Mouse (Mus musculus) cortical plate, adult 2 months (tissue): ENCODE measurements at regions not wholly inside any gene's neighbourhood (a gene's known extent, or its start where the extent isn't known, plus 50 kb on each side); places are given as distances from the start of the nearest gene placed in this dataset.

ENCODE experiments used
- CTCF ChIP-seq: fragments of 200-500 bp; IDR thresholded peaks from 2 replicates; pipeline ENCODE4 v1.5.1; 2011; ENCODE audit warnings: mild to moderate bottlenecking, control low read depth, low read length; ENCODE audit not compliant: insufficient read depth; ENCODE audit errors: extremely low read depth
- POLR2A ChIP-seq: fragments of 200-500 bp; IDR thresholded peaks from 2 replicates; pipeline ENCODE4 v1.6.1; 2011; ENCODE audit warnings: mild to moderate bottlenecking, low read length, control low read depth; ENCODE audit not compliant: insufficient read depth; ENCODE audit errors: extremely low read depth

DNA sequence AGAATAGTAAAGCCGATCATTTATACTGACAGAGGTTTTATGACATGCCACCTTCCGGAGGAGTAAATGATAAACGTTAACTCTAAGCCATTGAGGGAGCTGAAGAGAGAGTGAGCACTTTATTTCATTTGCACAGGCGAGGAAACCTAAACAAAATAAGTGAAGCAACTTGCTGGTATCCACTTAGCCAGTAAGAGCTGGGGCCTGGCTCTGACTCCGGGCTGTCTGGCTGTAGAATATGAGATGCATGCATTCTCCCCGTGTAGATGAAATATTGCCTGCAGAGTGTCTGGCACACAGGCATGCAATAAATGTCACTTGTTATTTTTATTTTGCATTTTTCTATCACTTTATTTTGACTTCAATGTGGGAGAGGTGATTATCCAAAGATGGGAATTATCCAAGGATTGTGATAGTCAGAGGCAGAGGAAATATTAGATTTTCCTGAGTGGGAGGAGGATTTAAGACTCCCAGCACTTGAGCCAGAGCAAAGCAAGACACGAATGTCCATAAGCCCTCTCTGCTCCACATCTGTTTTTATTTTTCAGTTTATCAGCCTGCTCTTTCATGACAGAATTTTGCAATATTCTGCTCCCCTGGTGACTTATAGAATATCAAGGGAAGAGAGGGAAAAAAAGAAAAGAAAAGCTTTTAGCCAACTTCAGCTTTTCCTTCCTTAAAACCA lies 681.4 kb downstream of the Kcnj2 start:
- no peak for TF ChIP-seq POLR2A
- TF ChIP-seq CTCF: no peak
